Mouse (Mus musculus) heart, embryonic 12.5 days (tissue): ENCODE data around the gene Gm20388. TPM values are rescaled to one million over a fixed set of nuclear protein-coding genes. Genes with fewer than 3 reads are reported as not detected.
A peak's percentile ranks its signal among the peaks of the same experiment; 100 is the strongest.

ENCODE experiments used
- ATAC-seq: fragments of 200-750 bp; cut with Nextera tagmentation; 2 replicates; pipeline ENCODE4 v1.8.0; 2017; ENCODE audit warnings: moderate TSS enrichment, moderate library complexity; ENCODE audit not compliant: insufficient number of reproducible peaks, low FRiP score
- H3K27ac ChIP-seq: fragments of 300-500 bp; sonication (generic); 2 replicates; pipeline ENCODE4 v1.5.1; 2016; ENCODE audit warnings: mild to moderate bottlenecking, moderate library complexity; ENCODE audit not compliant: poor library complexity, severe bottlenecking
- H3K27me3 ChIP-seq: fragments of 300-500 bp; sonication (generic); replicated peaks from 2 replicates; pipeline ENCODE4 v1.6.1; 2016; ENCODE audit warnings: mild to moderate bottlenecking, moderate library complexity
- H3K36me3 ChIP-seq: fragments of 300-500 bp; sonication (generic); 2 replicates; pipeline ENCODE4 v1.6.1; 2016; ENCODE audit warnings: mild to moderate bottlenecking, moderate library complexity
- H3K4me1 ChIP-seq: fragments of 300-500 bp; sonication (generic); replicated peaks from 2 replicates; pipeline ENCODE4 v1.6.1; 2016; ENCODE audit warnings: mild to moderate bottlenecking
- H3K4me2 ChIP-seq: fragments of 300-500 bp; sonication (generic); 2 replicates; pipeline ENCODE4 v1.6.1; 2016; ENCODE audit warnings: mild to moderate bottlenecking, moderate library complexity
- H3K4me3 ChIP-seq: fragments of 300-500 bp; sonication (generic); 2 replicates; pipeline ENCODE4 v1.5.1; 2016; ENCODE audit warnings: mild to moderate bottlenecking
- H3K9ac ChIP-seq: fragments of 300-500 bp; sonication (generic); 2 replicates; pipeline ENCODE4 v1.6.1; 2016; ENCODE audit warnings: mild to moderate bottlenecking, moderate library complexity
- H3K9me3 ChIP-seq: fragments of 300-500 bp; sonication (generic); replicated peaks from 2 replicates; pipeline ENCODE4 v1.6.1; 2016; ENCODE audit warnings: mild to moderate bottlenecking, moderate library complexity
- WGBS: fragments of 180-500 bp; shearing (Covaris S2); methylation state at CpG from one replicate; pipeline ENCODE4 v1.1.7; 2016; 5-methylcytosine and 5-hydroxymethylcytosine counted together
- polyA plus RNA-seq: library from polyadenylated mRNA; unstranded; fragments of >200 nt; fragmentation: Nextera tagmentation; extraction: Ambion mirVana; gene quantifications from 2 replicates; pipeline ENCODE4 v1.2.1, GENCODE M21; 2016

Gm20388 gene
- polyA plus RNA-seq, 1 experiment from 2014 or later, result not detected

GRCm38 (mm10) chr8:122331134-122331523 lies 2420.5 kb downstream of the Gm20388 start:
- Histone ChIP-seq H3K9ac (peak overlapping the region; percentile 53), H3K36me3 (peaks cover 62% of the 10 kb centered on the region), H3K27me3 (peaks cover 8% of the 10 kb centered on the region; the same call in 1 of the 2 replicates), H3K9me3 (no peaks in the 10 kb centered on the region), H3K4me3 (no peak overlapping the region), H3K27ac (peak overlapping the region; percentile 82), H3K4me1 (peaks cover 74% of the 10 kb centered on the region), H3K4me2 (no peak overlapping the region)
- ATAC-seq, result peak; percentile 41; the same call in 1 of the 2 replicates
- whole genome bisulfite sequencing, result 59% methylated on average over 3 of the region's 3 CpGs

GRCm38 (mm10) chr8:122332753-122333506 lies 2422.3 kb downstream of the Gm20388 start:
- Histone ChIP-seq H3K4me1 (peaks cover 65% of the 10 kb centered on the region), H3K9ac (no peak overlapping the region), H3K9me3 (no peaks in the 10 kb centered on the region), H3K27ac (no peak overlapping the region), H3K27me3 (peaks cover 8% of the 10 kb centered on the region; the same call in 1 of the 2 replicates), H3K36me3 (peaks cover 75% of the 10 kb centered on the region), H3K4me3 (no peak overlapping the region), H3K4me2 (no peak overlapping the region)
- 0 out of 2 replicates have a peak, but pooled peaks have one; percentile 3 for ATAC-seq
- WGBS, result 70% methylated on average over 6 of the region's 6 CpGs

- ATAC-seq, result no peak
- H3K9me3 ChIP-seq, result no peaks in the 10 kb centered on the region
- H3K9ac ChIP-seq, result no peak overlapping the region
- no peak overlapping the region for H3K4me2 ChIP-seq
- peaks cover 8% of the 10 kb centered on the region; the same call in 1 of the 2 replicates for H3K27me3 ChIP-seq
- peaks cover 59% of the 10 kb centered on the region for H3K4me1 ChIP-seq
- no peak overlapping the region for H3K27ac ChIP-seq
- H3K36me3 ChIP-seq, result peaks cover 77% of the 10 kb centered on the region
- no peak overlapping the region for H3K4me3 ChIP-seq
- WGBS, result 92% methylated on average over 7 of the region's 7 CpGs
Measured at GRCm38 (mm10) chr8:122333531-122333930, 2422.9 kb downstream of the Gm20388 start.

DNA sequence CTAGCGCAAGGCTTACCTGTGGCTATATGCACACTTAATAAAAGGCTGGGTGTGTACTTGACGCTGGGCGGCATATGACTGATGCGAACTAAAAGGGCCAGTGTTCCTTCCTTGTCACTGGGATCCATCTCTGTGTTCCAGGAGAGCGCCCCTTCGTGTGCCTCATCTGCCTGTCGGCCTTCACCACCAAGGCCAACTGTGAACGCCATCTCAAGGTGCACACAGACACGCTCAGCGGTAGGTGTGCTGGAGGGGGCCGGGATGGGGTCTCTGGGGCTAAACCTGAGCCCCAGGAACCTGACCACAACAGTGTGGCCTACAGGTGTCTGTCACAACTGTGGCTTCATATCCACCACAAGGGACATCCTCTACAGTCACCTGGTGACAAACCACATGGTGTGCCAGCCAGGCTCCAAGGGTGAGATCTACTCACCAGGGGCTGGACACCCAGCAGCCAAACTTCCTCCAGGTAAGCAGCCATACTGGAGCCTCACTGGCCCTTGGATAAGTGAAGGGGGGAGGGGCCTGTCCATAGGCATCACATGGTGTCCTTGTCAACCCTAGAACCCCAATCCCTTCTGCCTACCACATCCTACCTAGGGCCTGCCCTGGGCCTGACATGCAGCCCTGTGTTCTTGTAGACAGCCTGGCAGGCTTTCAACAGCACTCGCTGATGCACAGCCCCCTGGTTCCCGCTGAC lies 2424.3 kb downstream of the Gm20388 start:
- H3K36me3 ChIP-seq, result peaks cover 84% of the 10 kb centered on the region
- no peak overlapping the region for H3K4me2 ChIP-seq
- no peak overlapping the region for H3K9ac ChIP-seq
- ATAC-seq, result no peak
- H3K27me3 ChIP-seq, result peaks cover 8% of the 10 kb centered on the region; the same call in 1 of the 2 replicates
- H3K4me3 ChIP-seq, result no peak overlapping the region
- no peaks in the 10 kb centered on the region for H3K9me3 ChIP-seq
- 86% methylated on average over 13 of the region's 13 CpGs for WGBS
- H3K4me1 ChIP-seq, result peaks cover 45% of the 10 kb centered on the region
- no peak overlapping the region for H3K27ac ChIP-seq

DNA sequence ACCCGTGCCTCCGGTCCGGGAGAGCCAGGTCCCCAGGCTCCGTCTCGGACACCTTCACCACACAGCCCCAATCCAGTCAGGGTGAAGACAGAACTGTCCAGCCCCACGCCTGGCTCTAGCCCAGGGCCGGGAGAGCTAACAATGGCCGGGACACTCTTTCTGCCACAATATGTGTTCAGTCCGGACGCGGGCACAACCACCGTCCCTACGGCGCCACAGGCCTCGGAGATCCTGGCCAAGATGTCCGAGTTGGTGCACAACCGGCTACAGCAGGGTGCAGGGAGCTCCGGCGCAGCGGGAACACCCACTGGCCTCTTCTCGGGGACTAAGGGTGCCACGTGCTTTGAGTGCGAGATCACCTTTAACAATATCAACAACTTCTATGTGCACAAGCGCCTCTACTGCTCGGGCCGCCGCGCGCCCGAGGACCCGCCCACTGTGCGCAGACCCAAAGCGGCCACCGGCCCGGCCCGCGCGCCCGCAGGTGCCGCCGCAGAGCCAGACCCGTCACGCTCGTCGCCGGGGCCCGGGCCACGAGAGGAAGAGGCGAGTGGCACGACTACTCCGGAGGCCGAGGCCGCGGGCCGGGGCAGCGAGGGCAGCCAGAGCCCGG lies 2425.1 kb downstream of the Gm20388 start:
- Histone ChIP-seq H3K4me2 (peak overlapping the region; percentile 68), H3K4me3 (peak overlapping the region; percentile 38), H3K4me1 (peaks cover 37% of the 10 kb centered on the region), H3K27me3 (peaks cover 8% of the 10 kb centered on the region; the same call in 1 of the 2 replicates), H3K9ac (peak overlapping the region; percentile 45; the same call in 1 of the 2 replicates), H3K36me3 (peaks cover 85% of the 10 kb centered on the region), H3K9me3 (no peaks in the 10 kb centered on the region), H3K27ac (no peak overlapping the region)
- 0 out of 2 replicates have a peak, but pooled peaks have one; percentile 0 for ATAC-seq
- 42% methylated on average over 57 of the region's 57 CpGs for WGBS

- Histone ChIP-seq H3K27ac (no peak overlapping the region), H3K4me3 (peak overlapping the region; percentile 38), H3K9me3 (no peaks in the 10 kb centered on the region), H3K36me3 (peaks cover 85% of the 10 kb centered on the region), H3K27me3 (peaks cover 8% of the 10 kb centered on the region; the same call in 1 of the 2 replicates), H3K4me1 (peaks cover 32% of the 10 kb centered on the region), H3K4me2 (peak overlapping the region; percentile 68), H3K9ac (peak overlapping the region; percentile 45; the same call in 1 of the 2 replicates)
- WGBS, result 31% methylated on average over 81 of the region's 81 CpGs
- peak; percentile 23 for ATAC-seq
Measured at GRCm38 (mm10) chr8:122336251-122336910, 2425.7 kb downstream of the Gm20388 start.

GRCm38 (mm10) chr8:122338852-122339251 lies 2428.2 kb downstream of the Gm20388 start:
- no peak for ATAC-seq
- H3K9me3 ChIP-seq, result no peaks in the 10 kb centered on the region
- H3K9ac ChIP-seq, result no peak overlapping the region
- H3K4me3 ChIP-seq, result no peak overlapping the region
- peaks cover 8% of the 10 kb centered on the region; the same call in 1 of the 2 replicates for H3K27me3 ChIP-seq
- peaks cover 62% of the 10 kb centered on the region for H3K36me3 ChIP-seq
- no peak overlapping the region for H3K27ac ChIP-seq
- H3K4me2 ChIP-seq, result no peak overlapping the region
- WGBS, result 67% methylated on average over 6 of the region's 6 CpGs
- H3K4me1 ChIP-seq, result peaks cover 44% of the 10 kb centered on the region

DNA sequence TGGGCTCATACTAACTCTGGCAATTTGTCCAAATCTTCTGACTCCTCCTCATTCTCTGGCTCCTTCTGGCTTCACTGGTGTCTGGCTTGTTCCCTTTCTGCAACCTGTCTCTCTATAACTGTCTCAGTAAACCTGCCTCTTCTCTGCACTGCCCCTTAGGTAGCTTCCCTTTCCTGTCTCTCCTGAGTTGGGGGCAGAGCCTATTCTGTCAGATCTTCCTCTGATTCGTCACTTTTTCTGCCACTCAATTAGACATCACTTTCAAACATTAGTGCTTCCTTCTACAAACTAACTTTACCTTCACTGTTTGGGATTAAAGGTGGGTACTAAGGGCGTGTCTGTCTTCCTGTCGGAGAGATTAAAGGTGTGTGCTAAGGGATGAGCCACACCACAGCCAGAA lies 2430.1 kb downstream of the Gm20388 start:
- WGBS, result 82% methylated on average over 3 of the region's 3 CpGs
- no peak overlapping the region for H3K9ac ChIP-seq
- H3K27me3 ChIP-seq, result no peaks in the 10 kb centered on the region
- H3K27ac ChIP-seq, result no peak overlapping the region
- peaks cover 54% of the 10 kb centered on the region for H3K4me1 ChIP-seq
- no peaks in the 10 kb centered on the region for H3K9me3 ChIP-seq
- H3K4me2 ChIP-seq, result no peak overlapping the region
- no peak for ATAC-seq
- H3K4me3 ChIP-seq, result no peak overlapping the region
- H3K36me3 ChIP-seq, result peaks cover 43% of the 10 kb centered on the region

GRCm38 (mm10) chr8:122341790-122342189 lies 2431.1 kb downstream of the Gm20388 start:
- H3K9me3 ChIP-seq, result no peaks in the 10 kb centered on the region
- WGBS, result 71% methylated on average over 6 of the region's 6 CpGs
- ATAC-seq, result no peak

GRCm38 (mm10) chr8:122342362-122342761 lies 2431.7 kb downstream of the Gm20388 start:
- WGBS, result 47% methylated on average over 5 of the region's 5 CpGs
- Histone ChIP-seq H3K9ac (no peak overlapping the region), H3K4me2 (no peak overlapping the region), H3K27ac (no peak overlapping the region), H3K27me3 (no peaks in the 10 kb centered on the region), H3K4me1 (peaks cover 42% of the 10 kb centered on the region), H3K4me3 (no peak overlapping the region), H3K9me3 (no peaks in the 10 kb centered on the region), H3K36me3 (peaks cover 27% of the 10 kb centered on the region)
- no peak for ATAC-seq

More at GRCm38 (mm10) chr8:122341790-122342189, 2431.1 kb downstream of the Gm20388 start:
- Histone ChIP-seq H3K4me1 (peaks cover 44% of the 10 kb centered on the region), H3K4me3 (no peak overlapping the region), H3K27ac (no peak overlapping the region), H3K9ac (no peak overlapping the region), H3K4me2 (no peak overlapping the region), H3K27me3 (no peaks in the 10 kb centered on the region), H3K36me3 (peaks cover 33% of the 10 kb centered on the region)
